Mouse (Mus musculus) NIH3T3 (cell line): ENCODE data around the gene Rps26.
A peak's percentile ranks its signal among the peaks of the same experiment; 100 is the strongest.
"Not testable (repeated sequence)": the region's sequence is repeated elsewhere in the genome, so short reads cannot be mapped to it uniquely, and the experiment has no call there.

ENCODE experiments used
- DNase-seq: peaks from one replicate; pipeline ENCODE4 v3.0.0-alpha.2; 2012; ENCODE audit warnings: low read depth

The Rps26 gene

GRCm38 (mm10) chr10:128641871-128642270 lies 15.3 kb upstream of the Rps26 start:
- DNase-seq: peak; percentile 27

- DNase-seq: no peak
Observed at GRCm38 (mm10) chr10:128640891-128641290, 14.3 kb upstream of the Rps26 start.

GRCm38 (mm10) chr10:128639999-128640398 lies 13.5 kb upstream of the Rps26 start:
- DNase-seq: no peak

- no peak for DNase-seq
Observed at GRCm38 (mm10) chr10:128637011-128637410, 10.5 kb upstream of the Rps26 start.

DNA sequence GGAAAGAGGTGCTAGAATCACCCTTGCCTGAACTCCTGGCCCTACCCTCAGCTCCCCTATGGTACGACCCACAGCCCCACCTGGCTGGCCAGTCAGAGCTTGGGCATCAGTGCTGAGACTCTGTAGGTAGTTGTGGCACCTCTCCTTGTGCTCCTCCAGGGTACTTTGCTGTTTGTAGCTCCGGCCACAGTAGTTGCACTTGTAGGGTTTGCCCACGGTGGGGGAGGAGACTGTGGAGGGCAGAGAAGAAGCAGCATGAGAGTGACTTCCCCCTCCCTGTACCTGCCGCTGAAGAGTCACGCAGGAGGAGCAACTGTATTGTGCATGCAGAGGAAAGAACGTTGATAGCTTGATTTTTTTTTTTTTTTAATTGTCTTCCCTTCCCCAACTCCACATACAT lies 10.0 kb upstream of the Rps26 start:
- DNase-seq: no peak

DNA sequence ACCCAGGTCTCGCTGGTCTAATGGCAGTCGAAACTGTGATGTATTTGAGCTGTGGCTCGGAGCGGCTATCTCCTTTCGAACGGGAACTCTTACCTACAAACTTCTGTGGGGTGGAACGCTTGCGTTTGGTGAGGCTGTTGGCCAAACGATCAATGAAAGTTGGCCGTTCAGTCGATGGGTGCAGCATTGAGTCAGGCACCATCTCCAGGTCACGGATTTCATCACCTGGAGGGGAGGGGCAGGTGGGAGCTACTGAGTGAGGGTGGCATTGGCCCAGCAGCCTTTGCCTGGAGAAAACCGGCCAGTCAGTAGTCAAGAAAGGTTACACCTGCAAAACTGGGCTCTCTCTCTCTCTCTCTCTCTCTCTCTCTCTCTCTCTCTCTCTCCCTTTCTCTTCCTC lies 9.2 kb upstream of the Rps26 start:
- no peak for DNase-seq

- no peak for DNase-seq
Observed at GRCm38 (mm10) chr10:128631571-128631970, 5.0 kb upstream of the Rps26 start.

DNA sequence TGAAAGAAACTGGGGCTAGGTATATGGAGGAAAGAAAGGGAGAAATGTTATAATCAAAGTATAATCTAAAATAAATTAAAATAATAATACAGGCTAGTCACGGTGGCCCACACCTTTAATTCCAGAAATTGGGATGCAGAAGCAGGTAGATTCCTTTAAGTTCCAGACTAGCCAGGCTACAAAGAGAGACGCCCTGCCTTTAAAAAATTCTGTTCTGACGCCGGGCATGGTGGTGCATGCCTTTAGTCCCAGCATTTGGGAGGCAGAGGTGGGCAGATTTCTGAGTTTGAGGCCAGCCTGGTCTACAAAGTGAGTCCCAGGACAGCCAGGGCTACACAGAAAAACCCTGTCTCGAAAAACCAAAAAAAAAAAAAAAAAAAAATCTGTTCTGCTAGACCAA lies 3.8 kb upstream of the Rps26 start:
- DNase-seq: not testable (repeated sequence)

GRCm38 (mm10) chr10:128629746-128630145 lies 3.2 kb upstream of the Rps26 start:
- no peak for DNase-seq

- no peak for DNase-seq
Observed at GRCm38 (mm10) chr10:128627398-128628317, 1.1 kb upstream of the Rps26 start.

DNA sequence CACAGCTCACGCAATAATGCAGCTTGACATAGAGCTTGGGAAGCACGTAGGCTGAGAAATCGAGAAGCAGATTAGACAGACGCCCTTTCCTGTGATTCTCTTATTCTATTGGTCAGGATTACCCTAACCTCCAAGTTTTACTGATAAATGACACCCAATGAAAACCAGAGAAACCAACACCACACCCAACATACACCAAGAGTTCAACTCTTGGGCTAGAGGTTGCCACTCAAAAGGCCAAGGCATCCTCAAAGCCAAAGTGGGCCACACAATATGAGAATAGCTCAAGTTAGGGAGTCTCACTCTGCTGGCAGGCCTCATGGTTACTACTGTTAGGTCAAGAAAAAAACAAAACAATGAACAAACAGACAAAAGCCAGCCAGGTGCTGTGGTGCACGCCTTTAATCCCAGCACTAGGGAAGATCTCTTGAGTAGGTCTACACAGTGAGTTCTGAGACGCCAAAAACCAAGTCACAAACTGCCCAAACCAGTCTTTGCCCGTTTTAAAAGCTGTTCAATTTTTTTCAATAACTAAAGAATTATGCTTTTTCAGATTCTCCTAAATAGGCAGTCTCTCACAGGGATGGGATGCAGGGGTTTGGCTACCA lies 1.2 kb downstream of the Rps26 start:
- DNase-seq: peak; percentile 20

GRCm38 (mm10) chr10:128623106-128623613 lies 3.4 kb downstream of the Rps26 start:
- not testable (repeated sequence) for DNase-seq

DNA sequence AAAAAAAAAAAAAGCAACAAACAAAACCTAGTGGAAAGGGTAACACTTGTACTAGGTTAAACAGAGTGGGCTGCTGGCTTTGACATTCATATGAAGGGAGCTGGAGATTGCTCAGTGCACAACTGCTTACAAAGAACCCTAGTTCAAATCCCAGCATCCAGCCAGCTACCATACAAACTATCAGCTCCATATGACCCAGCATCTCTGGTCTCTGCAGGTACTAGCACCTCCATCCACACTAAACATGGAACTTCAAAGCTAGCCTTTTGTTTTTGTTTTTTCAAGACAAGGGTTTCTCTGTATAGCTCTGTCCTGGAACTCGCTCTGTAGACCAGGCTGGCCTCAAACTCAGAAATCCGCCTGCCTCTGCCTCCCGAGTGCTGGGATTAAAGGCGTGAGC lies 3.8 kb downstream of the Rps26 start:
- no peak for DNase-seq

GRCm38 (mm10) chr10:128621986-128622520 lies 4.5 kb downstream of the Rps26 start:
- DNase-seq: peak; percentile 41

- no peak for DNase-seq
Observed at GRCm38 (mm10) chr10:128620241-128620640, 6.3 kb downstream of the Rps26 start.

GRCm38 (mm10) chr10:128619148-128619547 lies 7.4 kb downstream of the Rps26 start:
- DNase-seq: not testable (repeated sequence)

GRCm38 (mm10) chr10:128618570-128618969 lies 8.0 kb downstream of the Rps26 start:
- DNase-seq: no peak

DNA sequence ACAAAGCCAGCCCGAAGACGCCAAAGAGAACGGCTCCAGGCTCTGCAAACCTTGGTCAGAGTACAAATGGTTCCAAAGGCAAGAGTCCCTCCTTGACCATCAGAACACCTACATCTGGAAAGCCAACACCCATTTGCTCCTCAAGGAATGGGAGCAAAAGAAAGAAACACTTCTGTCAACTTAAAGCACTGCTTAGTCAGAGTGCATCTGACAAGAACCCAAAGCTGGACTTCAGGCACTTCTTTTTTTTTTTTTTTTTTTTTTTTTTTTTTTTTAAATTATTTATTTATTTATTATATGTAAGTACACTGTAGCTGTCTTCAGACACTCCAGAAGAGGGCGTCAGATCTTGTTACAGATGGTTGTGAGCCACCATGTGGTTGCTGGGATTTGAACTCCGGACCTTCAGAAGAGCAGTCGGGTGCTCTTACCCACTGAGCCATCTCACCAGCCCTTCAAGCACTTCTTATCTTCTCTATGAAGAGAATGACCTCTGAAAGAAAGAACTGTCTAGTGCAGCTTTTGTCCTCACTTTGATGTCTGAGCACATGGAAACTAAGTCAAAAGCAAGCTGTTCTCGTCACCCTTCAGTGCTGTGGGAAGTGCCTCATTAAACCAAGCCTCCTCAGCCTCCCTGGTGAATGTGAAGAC lies 10.6 kb downstream of the Rps26 start:
- not testable (repeated sequence) for DNase-seq

- no peak for DNase-seq
Observed at GRCm38 (mm10) chr10:128614934-128615333, 11.6 kb downstream of the Rps26 start.

DNA sequence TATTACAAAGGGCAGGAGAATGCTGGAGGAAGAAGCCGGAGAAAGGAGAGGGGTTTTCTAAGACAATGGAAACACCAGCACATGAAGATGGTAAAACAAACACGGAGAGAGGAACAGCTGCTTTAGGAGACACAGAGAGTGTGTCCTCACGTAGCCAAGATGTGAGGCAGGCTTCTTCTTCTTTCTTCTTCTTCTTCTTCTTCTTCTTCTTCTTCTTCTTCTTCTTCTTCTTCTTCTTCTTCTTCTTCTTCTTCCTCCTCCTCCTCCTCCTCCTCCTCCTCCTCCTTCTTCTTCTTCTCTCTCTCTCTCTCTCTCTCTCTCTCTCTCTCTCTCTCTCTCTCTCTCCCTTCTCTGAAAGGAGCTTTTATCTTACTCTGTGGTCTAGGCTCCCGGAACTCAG lies 12.7 kb downstream of the Rps26 start:
- DNase-seq: not testable (repeated sequence)

GRCm38 (mm10) chr10:128613154-128613440 lies 13.4 kb downstream of the Rps26 start:
- DNase-seq: no peak

GRCm38 (mm10) chr10:128612433-128613153 lies 14.0 kb downstream of the Rps26 start:
- DNase-seq: peak; percentile 95
